Mouse (Mus musculus) kidney, adult 2 months (tissue): Measurements from ENCODE around the gene Znrf4. TPM values are rescaled to one million over a fixed set of nuclear protein-coding genes. Genes with fewer than 3 reads are reported as not detected.

Experiments used
- DNase-seq: peaks from one replicate; pipeline ENCODE4 v3.0.0; 2021
- H3K27ac ChIP-seq: fragments of 200-500 bp; 2 replicates; pipeline ENCODE4 v1.5.1; 2012; ENCODE audit warnings: low read depth, low read length, control low read depth, inconsistent platforms; ENCODE audit not compliant: insufficient read depth
- H3K27me3 ChIP-seq: fragments of 200-500 bp; replicated peaks from 2 replicates; pipeline ENCODE4 v1.6.1; 2012; ENCODE audit warnings: mild to moderate bottlenecking, moderate library complexity, low read length, inconsistent platforms; ENCODE audit not compliant: control insufficient read depth, insufficient read depth
- H3K36me3 ChIP-seq: fragments of 200-500 bp; 2 replicates; pipeline ENCODE4 v1.6.1; 2012; ENCODE audit warnings: mild to moderate bottlenecking, moderate library complexity, low read length, inconsistent platforms; ENCODE audit not compliant: control insufficient read depth, insufficient read depth
- H3K4me1 ChIP-seq: fragments of 200-500 bp; 2 replicates; pipeline ENCODE4 v1.6.1; 2011; ENCODE audit warnings: low read length; ENCODE audit not compliant: control insufficient read depth, insufficient read depth
- H3K4me3 ChIP-seq: fragments of 200-500 bp; 2 replicates; pipeline ENCODE4 v1.5.1; 2011; ENCODE audit warnings: mild to moderate bottlenecking, low read depth, low read length, control low read depth; ENCODE audit not compliant: insufficient read depth
- CTCF ChIP-seq: fragments of 200-500 bp; conservative IDR thresholded peaks from 2 replicates; pipeline ENCODE4 v1.5.1; 2011; ENCODE audit warnings: low read depth, mild to moderate bottlenecking, control low read depth, low read length, moderate library complexity, mixed read lengths; ENCODE audit not compliant: insufficient read depth, insufficient read length
- POLR2A ChIP-seq: fragments of 200-500 bp; IDR thresholded peaks from one replicate; pipeline ENCODE4 v1.6.1; 2011; ENCODE audit warnings: low read depth, low read length, control low read depth
- WGBS: fragments of 180-500 bp; shearing (Covaris S2); methylation state at CpG from one replicate; pipeline ENCODE4 v1.1.7; 2018; 5-methylcytosine and 5-hydroxymethylcytosine counted together
- polyA plus RNA-seq: library from polyadenylated mRNA; depleted of rRNA; stranded (reverse); fragments of >200 nt; gene quantifications from 2 replicates; pipeline ENCODE4 v1.2.3, GENCODE M21; 2012

The Znrf4 gene
- polyA plus RNA-seq, 1 experiment = 0.17 TPM

DNA sequence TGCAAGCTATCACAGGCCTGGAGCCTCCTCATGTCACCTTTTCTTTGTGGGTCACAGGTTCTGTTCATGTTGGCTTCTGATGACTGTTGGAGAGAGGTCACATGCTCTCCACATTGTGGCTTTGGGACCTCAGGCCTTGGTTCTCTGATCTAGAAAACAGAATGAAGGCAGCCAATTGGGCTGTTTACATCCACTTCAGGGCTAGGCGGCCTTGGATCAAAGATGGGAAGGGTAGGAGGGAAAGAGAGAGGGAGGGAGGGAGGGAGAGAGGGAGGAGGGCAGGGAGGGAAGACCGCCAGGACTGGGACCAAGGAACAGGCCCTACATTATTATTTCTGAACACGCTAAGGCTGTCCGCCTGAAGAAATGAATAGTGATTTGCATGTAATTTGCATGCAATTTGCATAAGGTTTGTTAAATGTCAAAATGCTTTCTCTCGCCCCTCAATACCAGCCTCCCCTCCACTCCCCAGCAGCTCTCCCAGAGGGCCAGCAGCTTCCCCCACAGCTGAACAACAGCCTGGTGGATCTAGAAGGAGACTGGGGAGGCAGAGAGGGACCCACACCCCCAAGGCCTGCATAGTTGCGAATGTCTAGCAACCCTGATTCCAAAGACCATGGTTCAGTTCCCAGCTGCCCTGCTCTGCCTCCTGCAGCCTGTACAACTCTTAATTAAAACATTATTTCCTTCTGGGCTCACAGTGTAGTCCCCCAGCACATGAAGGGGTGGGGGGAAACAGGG, 39.8 kb upstream of the Znrf4 start:
- no peak overlapping the region for H3K4me3 ChIP-seq
- H3K4me1 ChIP-seq = no peaks in the 10 kb centered on the region
- H3K27me3 ChIP-seq = no peaks in the 10 kb centered on the region
- no peak for TF ChIP-seq CTCF
- TF ChIP-seq POLR2A = no peak
- no peak for DNase-seq
- no peaks in the 10 kb centered on the region for H3K36me3 ChIP-seq
- H3K27ac ChIP-seq = no peak overlapping the region
- WGBS = 78% methylated on average over 6 of the region's 6 CpGs

GRCm38 (mm10) chr17:56550784-56551475, 38.7 kb upstream of the Znrf4 start:
- no peak for TF ChIP-seq POLR2A
- no peak for TF ChIP-seq CTCF
- no peak for DNase-seq
- WGBS = 70% methylated on average over 12 of the region's 12 CpGs
- Histone ChIP-seq H3K4me1 (no peaks in the 10 kb centered on the region), H3K27ac (no peak overlapping the region), H3K36me3 (no peaks in the 10 kb centered on the region), H3K27me3 (no peaks in the 10 kb centered on the region), H3K4me3 (no peak overlapping the region)

GRCm38 (mm10) chr17:56548605-56549105, 36.4 kb upstream of the Znrf4 start:
- TF ChIP-seq POLR2A = no peak
- no peak for TF ChIP-seq CTCF
- no peak for DNase-seq
- Histone ChIP-seq H3K27me3 (no peaks in the 10 kb centered on the region), H3K36me3 (no peaks in the 10 kb centered on the region), H3K4me3 (no peak overlapping the region), H3K27ac (no peak overlapping the region), H3K4me1 (no peaks in the 10 kb centered on the region)
- 65% methylated on average over 4 of the region's 4 CpGs for WGBS

DNA sequence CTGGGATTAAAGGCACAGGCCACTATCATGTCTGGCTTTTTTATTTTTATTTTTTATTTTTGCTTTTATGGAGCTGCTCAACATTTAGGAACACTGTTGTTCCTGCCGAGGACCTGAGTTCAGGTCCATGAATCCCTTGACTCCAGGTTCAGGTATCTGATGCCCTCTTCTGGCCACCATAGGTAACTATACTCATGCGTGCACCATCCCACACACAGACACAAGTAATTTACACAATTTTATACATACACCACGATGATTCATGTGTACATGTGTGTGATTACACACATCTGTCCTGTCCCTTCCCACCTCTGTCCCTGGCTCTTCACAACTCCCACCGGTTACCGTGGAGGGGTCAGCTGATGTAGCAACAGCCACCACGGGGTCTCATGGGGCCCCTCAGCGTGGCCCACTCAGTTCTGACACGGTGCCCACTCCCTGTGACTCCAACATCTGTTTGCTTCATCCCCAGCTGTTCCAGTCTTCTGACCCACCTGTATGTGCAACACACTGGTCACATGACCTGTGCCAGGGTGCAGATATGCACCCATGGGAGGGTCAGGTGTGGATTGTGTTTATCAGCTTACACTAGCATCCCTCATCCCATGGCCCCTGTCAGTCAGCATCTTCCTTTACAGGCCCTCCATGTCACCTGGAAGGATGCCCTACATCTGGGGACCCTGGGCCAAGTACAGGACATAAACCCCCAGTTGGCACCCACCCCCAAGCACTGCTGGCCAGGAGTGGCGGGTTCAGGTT, 35.8 kb upstream of the Znrf4 start:
- H3K4me3 ChIP-seq = no peak overlapping the region
- H3K4me1 ChIP-seq = no peaks in the 10 kb centered on the region
- TF ChIP-seq POLR2A (no peak), CTCF (peak; percentile 28; the same call in 1 of the 2 replicates)
- 76% methylated on average over 9 of the region's 9 CpGs for WGBS
- H3K27me3 ChIP-seq = no peaks in the 10 kb centered on the region
- no peak overlapping the region for H3K27ac ChIP-seq
- no peaks in the 10 kb centered on the region for H3K36me3 ChIP-seq
- no peak for DNase-seq

DNA sequence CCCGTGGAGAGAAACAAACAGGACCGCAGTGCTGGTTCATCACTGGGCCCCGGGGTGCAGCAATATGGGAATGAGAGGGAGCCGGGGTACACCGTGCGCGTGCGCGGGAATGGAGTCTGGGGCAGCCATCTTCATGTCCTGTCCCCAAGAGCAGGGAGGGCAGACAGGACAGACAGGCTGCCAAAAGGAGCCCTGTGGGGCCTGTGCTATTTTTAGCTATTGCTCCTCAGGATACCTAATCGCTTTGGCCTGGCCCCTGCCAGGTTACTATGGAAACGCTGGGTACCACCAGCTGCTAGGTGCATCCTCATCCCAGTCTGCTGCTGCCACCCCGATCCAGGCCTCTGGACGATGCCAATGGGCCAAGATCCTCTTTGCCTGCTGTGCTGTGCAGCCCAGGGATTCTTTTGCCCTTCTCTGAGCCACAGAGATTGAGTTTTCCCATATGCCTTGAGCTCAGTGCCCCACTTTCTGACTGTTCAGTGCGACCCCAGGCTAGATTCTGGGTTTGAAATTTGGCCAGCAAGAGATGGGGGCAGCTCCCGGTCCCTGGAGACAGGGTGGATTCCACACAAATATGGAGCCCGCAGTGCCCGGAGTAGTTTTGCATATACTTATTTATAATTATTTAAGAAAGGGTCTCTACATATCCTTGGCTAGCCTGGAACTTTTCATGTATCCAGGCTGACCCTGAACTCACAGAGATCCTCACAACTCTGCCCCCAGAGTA, 35.0 kb upstream of the Znrf4 start:
- TF ChIP-seq POLR2A (no peak), CTCF (no peak)
- DNase-seq = no peak
- no peak overlapping the region for H3K4me3 ChIP-seq
- H3K36me3 ChIP-seq = no peaks in the 10 kb centered on the region
- WGBS = 78% methylated on average over 17 of the region's 17 CpGs
- H3K27ac ChIP-seq = no peak overlapping the region
- H3K4me1 ChIP-seq = no peaks in the 10 kb centered on the region
- H3K27me3 ChIP-seq = no peaks in the 10 kb centered on the region

- no peak overlapping the region for H3K4me3 ChIP-seq
- WGBS = 82% methylated on average over 5 of the region's 5 CpGs
- no peak for DNase-seq
- H3K27ac ChIP-seq = no peak overlapping the region
- TF ChIP-seq CTCF = no peak
- TF ChIP-seq POLR2A = no peak
- H3K4me1 ChIP-seq = no peaks in the 10 kb centered on the region
- H3K36me3 ChIP-seq = no peaks in the 10 kb centered on the region
- H3K27me3 ChIP-seq = no peaks in the 10 kb centered on the region
Observed at GRCm38 (mm10) chr17:56546576-56546975, 34.3 kb upstream of the Znrf4 start.
